Mouse (Mus musculus) thymus, adult 2 months (tissue): ENCODE measurements around the gene Fgf5. TPM values are rescaled to one million over a fixed set of nuclear protein-coding genes. Genes with fewer than 3 reads are reported as not detected.

Experiments
- DNase-seq: peaks from one replicate; pipeline ENCODE4 v3.0.0; 2021
- H3K27ac ChIP-seq: fragments of 200-500 bp; 2 replicates; pipeline ENCODE4 v1.5.1; 2012; ENCODE audit warnings: low read length, control low read depth; ENCODE audit not compliant: control insufficient read depth, insufficient read depth
- H3K27me3 ChIP-seq: fragments of 200-500 bp; 2 replicates; pipeline ENCODE4 v1.6.1; 2012; ENCODE audit warnings: mild to moderate bottlenecking, low read length, moderate library complexity, mixed read lengths; ENCODE audit not compliant: control insufficient read depth, insufficient read depth
- H3K36me3 ChIP-seq: fragments of 200-500 bp; 2 replicates; pipeline ENCODE4 v1.6.1; 2012; ENCODE audit warnings: mild to moderate bottlenecking, low read length, moderate library complexity; ENCODE audit not compliant: control insufficient read depth, insufficient read depth
- H3K4me1 ChIP-seq: fragments of 200-500 bp; replicated peaks from 2 replicates; pipeline ENCODE4 v1.6.1; 2012; ENCODE audit warnings: low read length; ENCODE audit not compliant: control insufficient read depth, insufficient read depth
- H3K4me3 ChIP-seq: fragments of 200-500 bp; 2 replicates; pipeline ENCODE4 v1.5.1; 2012; ENCODE audit warnings: mild to moderate bottlenecking, low read length, control low read depth, moderate library complexity; ENCODE audit not compliant: control insufficient read depth, insufficient read depth
- CTCF ChIP-seq: fragments of 200-500 bp; IDR thresholded peaks from 2 replicates; pipeline ENCODE4 v1.5.1; 2012; ENCODE audit warnings: mild to moderate bottlenecking, control low read depth, low read length, moderate library complexity, borderline replicate concordance; ENCODE audit not compliant: control insufficient read depth, poor library complexity, insufficient read depth; ENCODE audit errors: extremely low read depth
- POLR2A ChIP-seq: fragments of 200-500 bp; IDR thresholded peaks from 2 replicates; pipeline ENCODE4 v1.6.1; 2012; ENCODE audit warnings: mild to moderate bottlenecking, low read length, control low read depth, moderate library complexity; ENCODE audit not compliant: control insufficient read depth, poor library complexity, insufficient read depth; ENCODE audit errors: extremely low read depth
- WGBS: fragments of 180-500 bp; shearing (Covaris S2); methylation state at CpG from one replicate; pipeline ENCODE4 v1.1.7; 2018; 5-methylcytosine and 5-hydroxymethylcytosine counted together
- polyA plus RNA-seq: library from polyadenylated mRNA; depleted of rRNA; stranded (reverse); fragments of >200 nt; gene quantifications from 2 replicates; pipeline ENCODE4 v1.2.3, GENCODE M21; 2012

The Fgf5 gene
- polyA plus RNA-seq, 1 experiment = not detected

DNA sequence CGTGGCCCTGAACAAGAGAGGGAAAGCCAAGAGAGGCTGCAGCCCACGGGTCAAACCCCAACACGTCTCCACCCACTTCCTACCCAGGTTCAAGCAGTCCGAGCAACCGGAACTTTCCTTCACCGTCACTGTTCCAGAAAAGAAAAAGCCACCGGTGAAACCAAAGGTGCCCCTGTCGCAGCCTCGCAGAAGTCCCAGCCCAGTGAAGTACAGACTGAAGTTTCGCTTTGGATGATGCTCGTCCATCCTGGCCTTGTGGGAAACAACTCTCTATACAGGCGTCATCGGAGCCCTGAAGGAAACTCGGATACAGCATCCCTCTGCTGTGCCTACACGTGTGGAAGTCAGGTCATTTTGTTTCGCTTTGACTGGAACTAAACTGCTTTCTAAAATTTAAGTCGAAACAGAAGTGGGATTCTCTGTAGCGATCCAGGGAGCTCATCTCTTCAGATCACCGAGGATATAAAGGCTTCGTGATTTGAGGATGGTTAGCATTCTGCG lies 21.4 kb downstream of the Fgf5 start:
- 85% methylated on average over 21 of the region's 21 CpGs for WGBS
- Histone ChIP-seq H3K27me3 (no peaks in the 10 kb centered on the region), H3K36me3 (no peaks in the 10 kb centered on the region), H3K27ac (no peak overlapping the region), H3K4me1 (no peaks in the 10 kb centered on the region), H3K4me3 (no peak overlapping the region)
- no peak for DNase-seq
- TF ChIP-seq CTCF (no peak), POLR2A (no peak)

DNA sequence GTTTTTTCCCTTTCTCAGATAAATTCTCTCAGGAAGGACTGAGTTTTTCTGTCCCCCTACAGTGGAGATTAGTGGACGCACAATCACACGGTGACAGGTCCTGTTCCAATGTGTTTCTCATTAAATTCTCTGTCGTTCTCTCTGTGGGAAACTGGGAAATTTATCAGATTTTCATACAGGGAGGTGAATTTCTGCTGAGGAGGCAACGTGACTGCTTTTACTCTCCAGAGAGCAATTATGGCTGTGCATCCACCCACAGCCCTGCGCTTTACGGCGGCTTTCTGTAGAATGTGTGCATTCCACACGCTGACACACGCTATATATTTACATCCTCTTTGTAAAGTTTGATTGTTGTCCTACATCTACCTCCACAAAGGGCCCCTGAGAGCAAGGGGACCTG lies 28.0 kb downstream of the Fgf5 start:
- DNase-seq = no peak
- H3K4me3 ChIP-seq = no peak overlapping the region
- H3K27ac ChIP-seq = no peak overlapping the region
- TF ChIP-seq CTCF (no peak), POLR2A (no peak)
- no peaks in the 10 kb centered on the region for H3K4me1 ChIP-seq
- 84% methylated on average over 9 of the region's 9 CpGs for WGBS
- no peaks in the 10 kb centered on the region for H3K27me3 ChIP-seq
- H3K36me3 ChIP-seq = no peaks in the 10 kb centered on the region

GRCm38 (mm10) chr5:98283696-98284478 lies 29.9 kb downstream of the Fgf5 start:
- Histone ChIP-seq H3K27me3 (no peaks in the 10 kb centered on the region), H3K36me3 (no peaks in the 10 kb centered on the region), H3K4me1 (no peaks in the 10 kb centered on the region), H3K4me3 (no peak overlapping the region), H3K27ac (no peak overlapping the region)
- 52% methylated on average over 17 of the region's 17 CpGs for WGBS
- TF ChIP-seq CTCF = no peak
- TF ChIP-seq POLR2A = no peak
- DNase-seq = no peak

DNA sequence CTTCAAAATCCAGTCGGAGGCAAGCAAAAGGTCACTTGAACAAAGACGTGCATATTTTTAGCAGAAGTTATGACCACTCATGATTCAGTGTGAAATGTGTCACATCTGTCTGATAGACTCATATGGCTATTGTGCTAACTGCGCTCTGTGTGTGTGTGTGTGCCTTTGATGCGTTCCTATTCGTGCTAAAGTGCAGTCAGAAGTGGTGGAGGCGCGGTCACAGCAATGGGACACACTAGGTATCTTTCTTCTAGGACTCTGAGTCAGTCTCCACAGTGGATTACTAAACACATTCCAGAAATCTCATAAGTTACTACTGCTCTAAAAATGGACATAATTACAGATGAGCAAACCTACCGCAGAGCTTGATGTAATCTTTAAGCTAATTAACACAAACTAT lies 36.7 kb downstream of the Fgf5 start:
- H3K36me3 ChIP-seq = no peaks in the 10 kb centered on the region
- no peak for TF ChIP-seq CTCF
- no peak for TF ChIP-seq POLR2A
- DNase-seq = no peak
- H3K27ac ChIP-seq = no peak overlapping the region
- no peaks in the 10 kb centered on the region for H3K27me3 ChIP-seq
- H3K4me1 ChIP-seq = no peaks in the 10 kb centered on the region
- H3K4me3 ChIP-seq = no peak overlapping the region
- 87% methylated on average over 8 of the region's 8 CpGs for WGBS

GRCm38 (mm10) chr5:98292388-98293048 lies 38.5 kb downstream of the Fgf5 start:
- no peak overlapping the region for H3K4me3 ChIP-seq

DNA sequence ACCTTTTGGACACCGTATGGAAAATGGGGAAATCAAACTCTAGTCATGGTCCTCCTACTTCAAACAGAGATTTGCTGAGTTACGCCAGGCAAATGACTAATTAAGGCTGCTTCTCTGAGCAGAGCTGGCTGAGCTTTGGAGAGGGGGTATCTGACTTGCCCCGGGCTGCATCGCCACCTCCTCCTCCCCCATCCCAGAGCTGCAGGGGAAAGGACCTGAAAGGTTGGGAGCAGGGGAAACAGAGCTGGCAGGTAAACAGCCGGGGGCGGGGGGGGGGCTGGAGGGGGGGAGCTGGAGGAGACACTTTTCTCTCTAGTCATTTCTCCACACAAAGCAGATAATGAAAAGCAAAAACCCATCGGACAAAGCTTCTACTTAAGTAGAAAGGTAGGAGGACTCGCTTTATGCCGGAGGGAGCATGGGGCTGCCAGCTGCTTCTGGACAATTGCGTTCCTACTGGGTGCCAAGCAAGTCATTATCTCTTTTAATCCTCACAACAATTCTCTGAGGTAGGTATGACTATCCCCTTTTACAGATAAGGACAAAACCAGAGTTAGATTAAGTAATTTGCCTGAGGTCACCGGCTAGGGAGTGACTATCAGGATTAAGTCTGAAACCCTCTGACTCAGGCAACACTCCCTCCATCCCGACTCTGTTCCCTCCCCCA lies 39.2 kb downstream of the Fgf5 start:
- Histone ChIP-seq H3K27me3 (no peaks in the 10 kb centered on the region), H3K4me3 (no peak overlapping the region)

More at GRCm38 (mm10) chr5:98292388-98293048, 38.5 kb downstream of the Fgf5 start:
- H3K4me1 ChIP-seq = no peaks in the 10 kb centered on the region
- no peak for DNase-seq
- TF ChIP-seq CTCF = no peak
- no peak for TF ChIP-seq POLR2A
- no peak overlapping the region for H3K27ac ChIP-seq
- no peaks in the 10 kb centered on the region for H3K27me3 ChIP-seq
- 10% methylated on average over 19 of the region's 19 CpGs for WGBS
- no peaks in the 10 kb centered on the region for H3K36me3 ChIP-seq

More for the DNA sequence above, 39.2 kb downstream of the Fgf5 start:
- H3K27ac ChIP-seq = no peak overlapping the region
- no peak for TF ChIP-seq POLR2A
- TF ChIP-seq CTCF = no peak
- H3K4me1 ChIP-seq = no peaks in the 10 kb centered on the region
- no peaks in the 10 kb centered on the region for H3K36me3 ChIP-seq
- no peak for DNase-seq
- WGBS = 13% methylated on average over 12 of the region's 12 CpGs
